Mouse (Mus musculus) hindlimb bud, embryonic 11.5 days (tissue): Measurements from ENCODE around the gene Gm17409.

Experiments used
- DNase-seq: peaks from one replicate; pipeline ENCODE4 v3.0.0-alpha.2; 2012; ENCODE audit warnings: low read depth, low spot score; ENCODE audit errors: extremely low spot score

Gene Gm17409

GRCm38 (mm10) chr2:58469816-58470215 is at the start of gene Gm17409:
TSS of gene Gm17409 (plus strand) at chr2:58470116.
- DNase-seq = no peak

GRCm38 (mm10) chr2:58423319-58423718 is 46.6 kb upstream of the Gm17409 start:
- no peak for DNase-seq

GRCm38 (mm10) chr2:58425436-58426004 is 44.4 kb upstream of the Gm17409 start:
- no peak for DNase-seq

GRCm38 (mm10) chr2:58432211-58432610 is 37.7 kb upstream of the Gm17409 start:
- DNase-seq = no peak

- no peak for DNase-seq
Measured at GRCm38 (mm10) chr2:58433317-58433716, 36.6 kb upstream of the Gm17409 start.

- no peak for DNase-seq
Measured at GRCm38 (mm10) chr2:58434438-58434837, 35.5 kb upstream of the Gm17409 start.

- DNase-seq = no peak
Measured at GRCm38 (mm10) chr2:58435507-58435906, 34.4 kb upstream of the Gm17409 start.

GRCm38 (mm10) chr2:58436911-58437310 is 33.0 kb upstream of the Gm17409 start:
- no peak for DNase-seq

- DNase-seq = no peak
Measured at GRCm38 (mm10) chr2:58443163-58443562, 26.8 kb upstream of the Gm17409 start.

GRCm38 (mm10) chr2:58447001-58447400 is 22.9 kb upstream of the Gm17409 start:
- DNase-seq = no peak

GRCm38 (mm10) chr2:58454095-58454865 is 15.6 kb upstream of the Gm17409 start:
- DNase-seq = no peak

GRCm38 (mm10) chr2:58456843-58457487 is 13.0 kb upstream of the Gm17409 start:
- no peak for DNase-seq

GRCm38 (mm10) chr2:58457488-58457865 is 12.4 kb upstream of the Gm17409 start:
- no peak for DNase-seq

- DNase-seq = no peak
Measured at GRCm38 (mm10) chr2:58458820-58459371, 11.0 kb upstream of the Gm17409 start.

- no peak for DNase-seq
Measured at GRCm38 (mm10) chr2:58470290-58470689, 374 bp downstream of the Gm17409 start.

GRCm38 (mm10) chr2:58475578-58475977 is 5.7 kb downstream of the Gm17409 start:
- DNase-seq = no peak

- peak; percentile 69 for DNase-seq
Measured at GRCm38 (mm10) chr2:58476956-58477715, 7.2 kb downstream of the Gm17409 start.

- no peak for DNase-seq
Measured at GRCm38 (mm10) chr2:58478144-58478543, 8.2 kb downstream of the Gm17409 start.

GRCm38 (mm10) chr2:58479536-58479935 is 9.6 kb downstream of the Gm17409 start:
- no peak for DNase-seq

- DNase-seq = no peak
Measured at GRCm38 (mm10) chr2:58480764-58481163, 10.8 kb downstream of the Gm17409 start.

GRCm38 (mm10) chr2:58481450-58482100 is 11.7 kb downstream of the Gm17409 start:
- no peak for DNase-seq
